Mouse (Mus musculus): ENCODE data around the gene Cdyl.

GRCm38 (mm10) chr13:35879068-35879467 lies 219.4 kb downstream of the Cdyl start:
- TF ChIP-seq CTCF (IDR thresholded peaks at IDR 0.05; ENCODE audit: extremely low read depth, insufficient read length, insufficient replicate concordance, low read depth, low read length) (no peak), POLR2A (IDR thresholded peaks at IDR 0.05; ENCODE audit: low read depth, low read length) (no peak)
